Mouse (Mus musculus): Measurements from ENCODE around the gene Ankrd13b. TPM values are rescaled to one million over a fixed set of nuclear protein-coding genes. Genes with fewer than 3 reads are reported as not detected.
A peak's percentile ranks its signal among the peaks of the same experiment; 100 is the strongest.
"Not testable (repeated sequence)": the region's sequence is repeated elsewhere in the genome, so short reads cannot be mapped to it uniquely, and the experiment has no call there.

Gene Ankrd13b
- polyA plus RNA-seq (2012; rRNA removed) = 280 and 349 TPM in 2 replicates

DNA sequence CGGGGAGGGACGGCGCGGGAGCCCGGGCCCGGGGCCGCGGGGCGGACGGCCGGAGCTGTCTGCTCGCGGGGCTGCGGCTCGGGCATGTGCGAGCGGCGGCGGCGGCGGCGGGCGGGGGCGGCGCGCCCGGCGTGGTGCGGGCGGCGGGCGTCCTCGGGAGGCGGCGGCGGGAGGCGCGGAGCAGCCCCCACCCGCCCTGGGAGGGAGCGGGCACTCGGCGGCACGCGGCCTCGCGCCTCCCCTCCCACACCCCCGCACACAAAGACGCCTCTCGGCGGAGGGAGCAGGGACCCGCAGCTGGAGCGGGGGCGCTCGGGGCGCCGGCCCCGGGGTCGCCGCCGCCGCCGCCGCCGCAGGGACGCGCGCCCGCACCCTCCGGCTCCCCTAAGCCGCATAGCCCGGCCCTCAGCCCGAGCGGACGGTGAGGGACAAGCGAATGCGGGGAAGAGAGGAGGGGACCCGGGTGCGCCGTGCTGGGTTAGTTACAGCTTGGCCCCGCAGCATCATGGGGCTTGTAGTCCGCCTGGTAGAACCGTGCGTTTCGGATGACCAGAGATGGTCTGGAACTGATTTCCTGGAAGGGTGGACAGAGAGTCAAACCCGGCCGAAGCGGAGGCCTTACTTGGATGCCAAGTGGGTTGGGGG lies at the start of gene Ankrd13b:
Gene Ankrd13b, minus strand, starts transcription at position 88 of the 645 bp plus-strand sequence.
- TF ChIP-seq POLR2A (IDR thresholded peaks at IDR 0.05; ENCODE audit: borderline replicate concordance, extremely low read depth, insufficient read depth, insufficient read length, poor library complexity, severe bottlenecking) (peak; percentile 59; the same call in 1 of the 2 replicates), CTCF (IDR thresholded peaks at IDR 0.05; ENCODE audit: borderline replicate concordance, extremely low read depth, insufficient read depth, insufficient read length) (no peak)
- DNase-seq (ENCODE audit: low read depth) = peak; percentile 94

DNA sequence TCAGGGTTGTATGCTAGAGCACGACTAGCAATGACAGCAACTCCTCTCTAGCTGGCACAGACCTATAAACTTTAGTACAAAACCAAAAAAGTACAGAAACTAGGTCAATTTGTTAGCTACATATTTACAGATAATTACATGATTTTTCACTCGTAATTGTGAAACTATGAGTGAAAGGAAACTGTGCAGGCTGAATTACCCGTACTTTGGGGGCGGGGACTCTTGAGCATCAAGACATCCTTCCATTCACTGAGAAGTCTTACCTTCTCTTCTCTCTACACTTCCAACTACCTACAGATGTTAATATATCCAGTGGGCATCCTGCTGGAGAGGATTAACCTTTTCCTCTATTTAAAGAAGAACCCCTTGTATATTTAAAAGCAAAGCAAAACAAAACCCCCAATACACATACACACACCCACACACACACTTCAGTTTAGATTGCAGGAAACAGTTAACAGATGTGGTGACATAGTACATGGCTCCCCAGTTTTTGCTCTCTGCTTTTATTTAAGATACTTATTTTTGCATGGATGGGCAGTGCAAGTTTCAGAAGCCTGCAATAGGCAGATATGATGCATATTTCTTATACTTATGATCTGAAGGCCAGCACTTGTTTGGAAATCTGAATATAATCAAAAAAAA lies 42.8 kb upstream of the Ankrd13b start:
- no peak for DNase-seq (ENCODE audit: low read depth)
- TF ChIP-seq POLR2A (IDR thresholded peaks at IDR 0.05; ENCODE audit: borderline replicate concordance, extremely low read depth, insufficient read depth, insufficient read length, poor library complexity, severe bottlenecking) (no peak), CTCF (IDR thresholded peaks at IDR 0.05; ENCODE audit: borderline replicate concordance, extremely low read depth, insufficient read depth, insufficient read length) (no peak)

DNA sequence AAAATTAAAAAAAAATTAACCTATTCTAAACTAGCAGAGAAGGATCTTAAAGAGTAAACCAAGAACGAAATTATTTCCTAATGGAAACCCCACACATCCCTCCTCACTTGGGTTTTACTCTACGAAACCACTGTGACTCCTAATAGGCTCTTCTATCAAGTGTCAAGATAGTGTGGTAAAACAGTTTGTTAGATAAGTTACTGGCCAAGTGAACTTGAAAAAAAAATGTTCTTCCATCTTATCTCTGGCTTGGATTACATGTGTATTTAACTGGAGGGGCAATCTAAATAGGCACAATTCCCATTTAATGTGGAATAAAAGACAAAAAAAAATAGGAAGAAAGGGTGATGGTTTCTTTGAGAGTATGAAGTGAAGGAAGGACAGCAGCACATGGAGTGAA lies 41.4 kb upstream of the Ankrd13b start:
- DNase-seq (ENCODE audit: low read depth) = no peak
- TF ChIP-seq CTCF (IDR thresholded peaks at IDR 0.05; ENCODE audit: borderline replicate concordance, extremely low read depth, insufficient read depth, insufficient read length) (no peak), POLR2A (IDR thresholded peaks at IDR 0.05; ENCODE audit: borderline replicate concordance, extremely low read depth, insufficient read depth, insufficient read length, poor library complexity, severe bottlenecking) (no peak)

DNA sequence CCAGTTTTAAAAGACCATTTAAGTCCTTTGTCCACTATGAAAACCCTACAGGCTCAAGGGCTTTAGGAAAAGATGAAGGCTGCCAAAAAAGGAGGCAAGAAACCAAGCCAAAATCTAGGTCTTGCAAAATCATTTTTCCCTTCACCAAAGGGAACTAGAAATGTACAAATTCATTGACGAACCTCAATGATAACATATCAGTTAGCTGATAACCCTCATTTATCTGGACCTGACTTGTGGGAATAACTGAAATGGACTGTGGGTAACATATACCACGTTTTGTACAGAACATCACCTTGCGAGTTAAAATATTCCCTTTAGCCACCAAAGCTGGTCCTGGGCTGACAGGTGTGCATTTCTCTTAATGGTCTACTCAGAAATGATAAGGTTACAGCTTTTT lies 40.2 kb upstream of the Ankrd13b start:
- TF ChIP-seq POLR2A (IDR thresholded peaks at IDR 0.05; ENCODE audit: borderline replicate concordance, extremely low read depth, insufficient read depth, insufficient read length, poor library complexity, severe bottlenecking) = no peak
- no peak for TF ChIP-seq CTCF (IDR thresholded peaks at IDR 0.05; ENCODE audit: borderline replicate concordance, extremely low read depth, insufficient read depth, insufficient read length)
- no peak for DNase-seq (ENCODE audit: low read depth)

DNA sequence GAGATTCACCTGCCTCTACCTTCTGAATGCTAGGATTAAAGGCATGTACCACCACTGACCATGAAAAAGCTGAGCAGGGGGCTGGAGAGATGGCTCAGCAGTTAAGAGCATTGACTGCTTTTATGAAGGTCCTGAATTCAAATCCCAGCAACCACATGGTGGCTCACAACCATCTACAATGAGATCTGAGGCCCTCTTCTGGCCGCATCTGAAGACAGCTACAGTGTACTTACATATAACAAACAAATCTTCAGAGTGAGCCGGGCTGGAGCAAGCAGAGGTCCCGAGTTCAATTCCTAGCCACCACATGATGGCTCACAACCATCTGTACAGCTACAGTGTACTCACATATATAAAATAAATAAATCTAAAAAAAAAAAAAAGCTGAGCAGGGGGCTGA lies 38.9 kb upstream of the Ankrd13b start:
- not testable (repeated sequence) for DNase-seq (ENCODE audit: low read depth)

DNA sequence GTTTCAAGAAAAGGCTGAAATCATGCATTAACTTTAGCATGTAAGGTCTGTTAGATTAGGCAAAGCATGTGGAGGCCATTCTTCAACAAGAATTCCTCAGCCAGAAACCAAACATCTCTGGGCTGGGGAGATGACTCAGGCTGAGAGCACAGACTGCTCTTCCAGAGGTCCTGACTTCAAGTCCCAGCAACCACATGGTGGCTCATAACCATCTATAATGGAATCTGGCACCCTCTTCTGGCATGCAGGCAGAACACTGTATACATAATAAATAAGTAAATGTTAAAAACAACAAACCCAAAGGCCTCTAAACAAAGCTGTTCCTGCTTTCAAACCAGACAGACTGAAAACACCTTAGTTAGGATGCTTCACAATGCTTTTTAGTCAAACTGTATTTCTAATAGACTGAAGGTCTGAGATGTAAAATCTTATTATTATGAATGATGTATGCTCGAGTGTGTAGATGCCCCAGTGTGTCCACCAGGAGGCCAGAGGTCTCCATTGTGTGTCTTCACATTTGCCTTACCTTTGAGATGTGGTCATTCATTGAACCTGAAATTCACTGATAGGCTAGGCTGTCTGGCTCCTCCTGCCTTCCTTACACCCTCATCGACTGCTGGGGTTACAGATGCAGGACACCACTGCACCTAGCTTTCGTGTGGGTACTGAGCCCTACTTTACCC lies 36.5 kb upstream of the Ankrd13b start:
- TF ChIP-seq CTCF (IDR thresholded peaks at IDR 0.05; ENCODE audit: borderline replicate concordance, extremely low read depth, insufficient read depth, insufficient read length) (no peak), POLR2A (IDR thresholded peaks at IDR 0.05; ENCODE audit: borderline replicate concordance, extremely low read depth, insufficient read depth, insufficient read length, poor library complexity, severe bottlenecking) (no peak)
- DNase-seq (ENCODE audit: low read depth) = no peak

DNA sequence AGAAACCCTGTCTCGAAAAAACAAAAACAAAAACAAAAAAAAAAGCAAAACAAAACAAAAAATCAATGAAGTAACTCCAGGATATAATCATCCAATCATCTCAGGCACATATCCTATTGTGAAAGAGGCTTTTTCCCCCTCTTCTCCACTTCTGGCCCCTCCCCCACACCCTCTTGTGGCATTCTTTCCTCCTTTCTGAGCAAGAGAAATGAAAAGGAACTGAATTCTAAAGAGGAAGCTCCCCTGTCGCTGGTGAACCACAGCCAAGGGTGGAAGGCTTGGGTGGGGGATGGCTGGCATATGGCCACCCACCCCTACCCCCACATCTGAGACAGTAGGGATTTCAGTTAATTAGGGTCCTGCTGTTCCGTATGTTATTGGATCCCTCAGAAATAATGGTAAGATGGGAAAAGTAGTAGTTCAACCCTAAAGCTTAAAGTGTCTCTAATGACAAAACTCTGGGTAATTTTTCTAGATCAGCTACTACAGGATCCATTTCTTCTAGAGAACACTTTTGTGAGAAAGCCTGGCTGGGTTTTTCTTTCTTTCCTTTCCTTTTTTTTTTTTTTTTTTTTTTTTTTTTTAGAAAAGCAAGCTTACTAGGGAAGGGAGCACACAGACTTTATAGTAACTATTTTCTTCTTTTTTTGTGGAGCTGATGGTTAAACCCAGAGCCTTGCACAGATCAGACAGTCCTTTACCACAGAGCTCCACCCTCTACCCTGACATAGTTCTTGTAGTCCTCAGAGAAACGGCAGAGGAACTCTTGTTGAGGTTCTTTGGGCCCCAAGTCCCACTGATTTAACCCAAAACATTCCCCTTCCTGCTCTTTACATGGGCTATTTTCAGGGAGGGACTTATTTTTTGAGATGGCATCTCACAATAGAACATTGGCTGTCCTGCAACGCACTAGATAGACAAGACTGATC lies 31.4 kb upstream of the Ankrd13b start:
- DNase-seq (ENCODE audit: low read depth) = peak; percentile 71
- TF ChIP-seq POLR2A (IDR thresholded peaks at IDR 0.05; ENCODE audit: borderline replicate concordance, extremely low read depth, insufficient read depth, insufficient read length, poor library complexity, severe bottlenecking) (no peak), CTCF (IDR thresholded peaks at IDR 0.05; ENCODE audit: borderline replicate concordance, extremely low read depth, insufficient read depth, insufficient read length) (no peak)

DNA sequence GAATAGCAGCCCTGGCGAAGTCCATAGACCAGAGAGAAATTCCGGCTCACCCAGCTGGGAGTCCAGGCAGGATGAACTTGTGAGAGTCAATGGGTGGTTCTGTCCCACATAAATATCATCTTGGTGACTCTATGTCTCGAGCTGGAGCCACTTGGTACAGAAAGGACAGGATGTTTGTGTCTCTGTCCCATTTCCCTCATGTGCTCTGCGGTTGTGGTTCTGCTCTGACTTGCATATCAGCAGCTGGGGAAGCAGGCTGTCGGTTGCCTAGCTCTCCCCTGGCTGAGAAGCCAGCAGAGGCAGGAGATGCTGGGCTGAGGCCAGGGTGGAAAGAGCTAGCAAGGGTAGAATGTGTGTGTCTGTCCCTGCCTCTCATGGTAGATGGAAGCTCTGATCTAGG lies 29.6 kb upstream of the Ankrd13b start, which contains the start of gene Gm10392:
Gene Gm10392, minus strand, starts transcription at position 156 of the 400 bp plus-strand sequence.
- no peak for DNase-seq (ENCODE audit: low read depth)
- TF ChIP-seq CTCF (IDR thresholded peaks at IDR 0.05; ENCODE audit: borderline replicate concordance, extremely low read depth, insufficient read depth, insufficient read length) (no peak), POLR2A (IDR thresholded peaks at IDR 0.05; ENCODE audit: borderline replicate concordance, extremely low read depth, insufficient read depth, insufficient read length, poor library complexity, severe bottlenecking) (no peak)

DNA sequence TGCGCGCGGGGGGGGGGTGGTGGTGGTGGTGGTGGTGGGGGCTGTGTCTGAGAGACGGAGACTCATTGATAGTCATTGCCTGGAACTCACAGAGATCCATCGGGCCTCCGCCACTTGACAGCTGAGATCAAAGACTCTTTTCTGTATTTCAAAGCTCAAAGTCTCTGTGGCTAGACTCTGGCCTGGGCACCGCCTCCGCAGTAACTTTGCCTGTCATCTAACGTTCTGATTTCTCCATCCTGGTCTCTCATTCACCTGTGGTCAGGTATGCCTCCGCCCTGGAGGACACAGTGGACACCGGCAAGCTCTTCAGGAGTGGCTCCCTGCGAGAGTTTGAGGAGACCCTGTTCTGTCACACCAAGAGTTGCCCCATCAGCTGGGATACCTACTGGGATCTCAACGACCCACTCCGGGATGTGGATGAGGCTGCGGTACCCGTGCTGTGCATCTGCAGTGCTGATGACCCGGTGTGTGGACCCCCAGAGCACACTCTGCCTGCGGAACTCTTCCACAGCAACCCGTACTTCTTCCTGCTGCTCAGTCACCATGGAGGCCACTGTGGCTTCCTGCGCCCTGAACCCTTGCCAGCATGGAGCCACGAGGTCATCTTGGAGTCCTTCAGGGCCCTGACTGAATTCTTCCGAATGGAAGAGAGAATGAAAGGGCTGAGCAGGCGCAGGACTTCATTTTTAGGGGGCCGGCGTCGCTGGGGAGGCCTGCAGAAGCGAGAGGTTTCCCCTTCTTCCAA lies 28.7 kb upstream of the Ankrd13b start:
- TF ChIP-seq CTCF (IDR thresholded peaks at IDR 0.05; ENCODE audit: borderline replicate concordance, extremely low read depth, insufficient read depth, insufficient read length) (no peak), POLR2A (IDR thresholded peaks at IDR 0.05; ENCODE audit: borderline replicate concordance, extremely low read depth, insufficient read depth, insufficient read length, poor library complexity, severe bottlenecking) (no peak)
- DNase-seq (ENCODE audit: low read depth) = no peak

DNA sequence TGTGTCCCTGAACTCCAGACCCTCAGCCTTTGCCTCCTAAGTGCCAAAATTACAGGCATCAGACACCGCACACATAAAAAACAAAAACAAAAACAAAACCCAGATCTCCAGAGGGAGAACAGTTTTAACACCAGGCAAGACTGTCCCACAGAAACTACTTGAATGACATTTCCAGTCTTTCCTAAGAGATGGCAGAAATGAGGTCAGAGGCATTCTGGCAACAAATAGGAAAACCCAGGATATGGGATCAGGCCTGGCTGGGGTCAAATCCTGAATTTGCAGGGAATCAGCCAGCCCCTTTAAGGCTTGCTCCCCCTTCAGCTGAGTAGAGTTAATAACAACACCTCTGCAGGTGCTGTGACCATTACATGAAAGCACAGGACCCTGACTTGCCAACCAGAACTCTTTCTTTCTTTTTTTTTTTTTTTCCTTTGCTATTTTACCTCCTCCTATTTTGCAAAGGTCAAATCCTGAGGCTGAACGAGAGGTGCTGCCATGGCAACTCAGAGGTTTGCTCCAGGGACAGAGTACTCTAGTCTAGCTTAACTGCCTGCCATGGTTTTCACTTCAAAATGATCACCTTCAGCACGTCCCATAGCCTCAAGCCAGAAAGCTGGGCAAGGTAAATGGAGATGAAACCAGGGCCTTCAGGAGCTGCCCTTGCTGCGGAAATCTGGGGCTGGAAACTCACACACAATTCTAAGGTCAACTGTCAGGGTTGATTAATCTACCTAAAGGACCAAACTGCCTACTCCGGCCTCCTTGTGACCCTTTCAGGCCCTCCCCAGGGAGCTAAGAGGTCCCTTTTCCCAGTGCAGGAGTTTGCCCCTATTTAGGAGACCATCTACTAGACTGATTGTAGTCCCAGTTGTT lies 27.3 kb upstream of the Ankrd13b start:
- no peak for DNase-seq (ENCODE audit: low read depth)
- TF ChIP-seq POLR2A (IDR thresholded peaks at IDR 0.05; ENCODE audit: borderline replicate concordance, extremely low read depth, insufficient read depth, insufficient read length, poor library complexity, severe bottlenecking) = no peak
